ENCODE assay signal across 20 mouse cellular contexts in the genomic region with DNA sequence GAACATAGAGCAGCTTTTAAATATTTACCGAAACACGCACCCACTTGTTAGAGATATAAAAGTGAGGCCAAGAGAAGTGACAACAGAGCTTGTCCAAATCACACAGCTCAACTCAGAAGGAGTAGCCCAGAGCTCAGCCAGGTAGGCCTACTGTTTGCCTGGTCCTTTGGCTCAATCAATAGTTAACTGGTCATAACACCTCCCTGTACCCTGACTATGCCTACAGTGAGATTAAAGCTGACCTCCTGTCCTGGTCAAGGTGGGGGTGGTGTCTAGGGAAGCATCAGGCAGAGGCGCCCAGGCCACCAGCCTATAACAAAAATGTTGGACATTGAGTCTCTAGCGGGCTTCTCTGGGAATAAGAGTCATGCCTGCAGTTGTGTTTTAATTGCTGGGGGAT. TPM values are rescaled to one million over a fixed set of nuclear protein-coding genes. Genes with fewer than 3 reads are reported as not detected.
"Had no signal": no experiment of that assay in that cellular context is flagged by ENCODE, and none has a peak within 500 bp of the region (broad histone marks: within the 10 kb centered on the region; RNA-seq: fewer than 3 reads in every experiment).

No protein-coding gene starts in this region.

- H3K36me3 ChIP-seq: intestine, embryonic 15.5 days; kidney, embryonic 15.5 days; midbrain, embryonic 12.5 days; midbrain, embryonic 15.5 days; neural tube, embryonic 13.5 days had no signal

- DNase-seq: kidney, adult 11 months; kidney, adult 8-10 months; kidney, postnatal 10 days; kidney, postnatal 36 days; layer of hippocampus, postnatal 36 days; lung, adult 2 months; right cerebral cortex, postnatal 14 days; right cerebral cortex, postnatal 4 days; thymus, adult 2 months; thymus, postnatal 4 days had no signal

- H3K4me1 ChIP-seq: intestine, embryonic 15.5 days; kidney, embryonic 15.5 days; midbrain, embryonic 12.5 days; midbrain, embryonic 15.5 days; neural tube, embryonic 13.5 days had no signal

- H3K27me3 ChIP-seq: intestine, embryonic 15.5 days; kidney, embryonic 15.5 days; midbrain, embryonic 12.5 days; midbrain, embryonic 15.5 days; neural tube, embryonic 13.5 days had no signal

- H3K4me3 ChIP-seq: intestine, embryonic 15.5 days; kidney, embryonic 15.5 days; left cerebral cortex, adult 2 months; midbrain, embryonic 12.5 days; midbrain, embryonic 15.5 days; neural tube, embryonic 13.5 days had no signal

- ATAC-seq: intestine, embryonic 15.5 days; midbrain, embryonic 15.5 days had no signal

- H3K9me3 ChIP-seq: intestine, embryonic 15.5 days; kidney, embryonic 15.5 days; midbrain, embryonic 12.5 days; midbrain, embryonic 15.5 days; neural tube, embryonic 13.5 days had no signal

- H3K9ac ChIP-seq: intestine, embryonic 15.5 days; kidney, embryonic 15.5 days; midbrain, embryonic 12.5 days; midbrain, embryonic 15.5 days; neural tube, embryonic 13.5 days had no signal

- H3K4me2 ChIP-seq: intestine, embryonic 15.5 days; kidney, embryonic 15.5 days; midbrain, embryonic 12.5 days; midbrain, embryonic 15.5 days; neural tube, embryonic 13.5 days had no signal

- H3K27ac ChIP-seq: intestine, embryonic 15.5 days; kidney, embryonic 15.5 days; left cerebral cortex, adult 2 months; macrophage; midbrain, embryonic 12.5 days; midbrain, embryonic 15.5 days; neural tube, embryonic 13.5 days; stomach, postnatal 0 days had no signal

RNA-seq across cellular contexts. Expression of a gene that starts 36.8 kb away (rescaled TPM):
- total RNA-seq: megakaryocyte, adult 5-6 weeks; neutrophil, adult 5-6 weeks had no signal
- polyA plus RNA-seq: midbrain, embryonic 12.5 days had no signal
